Mouse (Mus musculus) heart, adult 2 months (tissue): ENCODE data around the gene Slc22a20.

Experiments used
- CTCF ChIP-seq: fragments of 200-600 bp; IDR thresholded peaks from 2 replicates; pipeline ENCODE4 v1.8.1; 2022; ENCODE audit warnings: antibody characterized with exemption, mild to moderate bottlenecking, moderate library complexity
- POLR2A ChIP-seq: fragments of 200-500 bp; IDR thresholded peaks from 2 replicates; pipeline ENCODE4 v1.6.1; 2011; ENCODE audit warnings: mild to moderate bottlenecking, low read depth, low read length, control low read depth; ENCODE audit not compliant: insufficient read depth

GRCm38 (mm10) chr19:6016532-6016931 lies 30.6 kb upstream of the Slc22a20 start:
- TF ChIP-seq POLR2A (no peak), CTCF (peak; percentile 40)
